Mouse (Mus musculus) urinary bladder, postnatal 25 days (tissue): ENCODE data around the gene Sart3.
A peak's percentile ranks its signal among the peaks of the same experiment; 100 is the strongest.

ENCODE experiments used
- DNase-seq: peaks from one replicate; pipeline ENCODE4 v3.0.0; 2022; ENCODE audit warnings: low spot score

Gene Sart3

GRCm38 (mm10) chr5:113725417-113725816 lies 46.9 kb downstream of the Sart3 start:
- DNase-seq, result no peak

DNA sequence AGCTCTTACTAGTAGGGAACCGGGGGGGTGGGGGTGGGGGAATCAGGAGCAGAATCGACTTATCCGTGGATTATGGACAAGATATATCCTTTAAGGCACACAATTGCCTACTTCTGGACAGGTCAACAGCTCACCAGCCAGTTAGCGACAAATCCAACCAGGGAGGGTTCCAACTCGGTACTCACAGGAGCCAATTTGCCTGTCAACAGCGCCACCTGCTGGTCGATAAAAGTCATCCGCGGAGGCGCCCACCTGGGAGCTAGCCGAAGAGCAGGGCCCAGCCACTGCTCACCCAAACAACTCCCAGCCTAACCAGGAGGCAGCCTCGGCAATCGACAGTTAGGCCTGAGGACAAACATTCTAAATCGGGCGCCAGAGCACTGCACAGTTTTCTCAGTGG lies 47.9 kb downstream of the Sart3 start, which contains the start of gene 1700069L16Rik:
1700069L16Rik (minus strand) TSS at position 327 of the 400 bp plus-strand sequence.
- DNase-seq, result peak; percentile 82

DNA sequence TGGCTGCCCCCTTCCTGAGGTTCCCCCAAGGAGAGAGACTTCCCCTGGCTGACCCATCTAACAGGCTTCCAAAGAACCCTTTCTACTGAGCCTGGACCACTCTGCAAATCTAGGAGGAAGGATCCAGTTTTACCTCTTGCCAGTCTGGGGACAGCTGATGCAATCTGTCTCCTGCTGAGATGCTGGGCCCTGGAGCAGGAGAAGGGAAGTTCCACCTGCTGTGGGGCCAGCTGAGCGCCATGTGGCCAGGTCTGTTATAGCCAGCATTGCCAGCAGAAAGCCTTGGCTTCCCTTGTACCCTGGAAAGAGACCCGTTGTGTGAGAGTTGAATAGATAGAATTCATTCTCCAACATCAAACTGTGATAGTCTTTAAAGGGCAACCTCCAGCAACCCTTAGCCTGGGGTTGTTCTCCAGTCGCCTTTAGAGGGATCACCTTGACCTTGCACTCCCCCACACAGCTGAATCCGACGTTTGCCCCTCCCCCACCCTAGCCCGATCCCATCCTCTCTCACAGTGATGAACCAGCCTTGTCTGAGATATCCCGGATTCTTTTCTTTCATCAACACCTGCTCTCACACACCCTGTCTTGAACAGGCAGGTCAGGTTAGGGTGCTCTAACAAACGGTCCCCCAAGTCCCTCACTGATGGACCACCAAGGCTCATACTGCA lies 48.6 kb downstream of the Sart3 start:
- DNase-seq, result no peak

DNA sequence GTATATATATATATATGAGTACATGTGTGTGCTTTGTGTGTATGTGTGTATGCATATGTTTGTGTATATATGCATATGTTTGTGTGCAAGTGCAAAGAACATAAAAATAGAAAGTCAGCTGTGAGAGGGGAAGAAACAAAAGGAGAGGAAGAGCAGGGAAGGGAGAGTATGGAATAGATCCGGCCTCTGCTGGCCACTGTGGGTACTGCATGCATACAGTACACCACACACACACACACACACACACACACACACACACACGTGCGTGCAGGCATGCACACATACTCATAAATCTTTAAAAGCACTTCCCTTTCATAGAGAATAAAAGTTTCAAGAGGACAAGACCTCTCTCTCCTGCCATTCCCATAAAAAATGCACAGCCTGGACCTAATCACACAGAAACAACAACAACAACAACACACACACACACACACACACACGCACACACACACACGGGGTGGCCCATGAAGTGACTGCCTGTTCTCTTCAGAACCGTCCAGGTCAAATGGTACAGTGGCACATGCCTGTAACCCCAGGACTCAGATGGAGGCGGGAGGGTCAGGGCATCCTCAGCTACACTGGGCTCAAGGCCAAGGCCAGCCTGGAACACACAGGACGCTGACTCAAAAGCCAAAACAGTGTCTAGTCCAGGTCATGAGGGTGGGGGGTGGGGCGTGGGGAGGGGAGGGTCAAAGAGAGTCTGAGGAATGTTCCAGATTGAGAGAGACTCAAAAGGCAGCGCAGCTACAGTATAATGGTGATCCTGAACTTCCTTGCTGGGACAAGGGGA lies 49.9 kb downstream of the Sart3 start:
- DNase-seq, result no peak

GRCm38 (mm10) chr5:113719221-113719661 lies 53.1 kb downstream of the Sart3 start:
- no peak for DNase-seq

- DNase-seq, result no peak
These were observed 55.5 kb downstream of the Sart3 start for GRCm38 (mm10) chr5:113716581-113717388.

GRCm38 (mm10) chr5:113712861-113713260 lies 59.4 kb downstream of the Sart3 start:
- no peak for DNase-seq

GRCm38 (mm10) chr5:113703803-113704585 lies 68.3 kb downstream of the Sart3 start:
- no peak for DNase-seq

- DNase-seq, result no peak
These were observed 71.8 kb downstream of the Sart3 start for GRCm38 (mm10) chr5:113700388-113701023.

- no peak for DNase-seq
These were observed 77.9 kb downstream of the Sart3 start for GRCm38 (mm10) chr5:113694415-113694814.

GRCm38 (mm10) chr5:113694000-113694399 lies 78.3 kb downstream of the Sart3 start:
- DNase-seq, result no peak

- no peak for DNase-seq
These were observed 79.0 kb downstream of the Sart3 start for GRCm38 (mm10) chr5:113693196-113693755.
